Mouse (Mus musculus) urinary bladder, postnatal 4 days (tissue): Measurements from ENCODE around the gene Cryz.

Experiments used
- DNase-seq, 2 experiments: peaks; one replicate each; pipeline ENCODE4 v3.0.0; 2021 to 2022; ENCODE audit warnings: low spot score in 2 of 2

The Cryz gene

DNA sequence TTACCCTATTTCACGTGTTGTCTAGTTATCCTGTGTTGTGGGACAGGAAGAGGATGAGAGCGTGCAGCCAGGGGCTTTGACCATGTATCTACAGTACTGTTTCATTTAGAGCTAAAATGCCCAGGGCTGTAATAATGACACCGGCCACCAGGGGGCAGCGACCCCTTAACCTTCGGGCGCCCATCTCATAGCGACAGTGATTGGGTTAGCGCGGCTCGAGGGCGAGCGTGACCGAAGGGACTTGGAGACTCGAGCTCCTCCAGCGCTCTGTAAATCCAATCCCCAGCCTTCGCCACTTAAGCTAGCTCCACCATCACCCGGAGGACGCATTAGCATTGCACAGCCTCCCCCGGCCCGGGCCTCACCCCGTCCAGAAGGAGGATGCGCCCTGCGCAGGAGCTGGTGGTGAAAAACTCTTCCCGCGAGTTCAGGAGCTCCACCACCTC, at the start of gene Cryz:
Cryz (plus strand) TSS at position 224 of the 446 bp plus-strand sequence.
- peak; percentile 80 to 89 for DNase-seq

DNA sequence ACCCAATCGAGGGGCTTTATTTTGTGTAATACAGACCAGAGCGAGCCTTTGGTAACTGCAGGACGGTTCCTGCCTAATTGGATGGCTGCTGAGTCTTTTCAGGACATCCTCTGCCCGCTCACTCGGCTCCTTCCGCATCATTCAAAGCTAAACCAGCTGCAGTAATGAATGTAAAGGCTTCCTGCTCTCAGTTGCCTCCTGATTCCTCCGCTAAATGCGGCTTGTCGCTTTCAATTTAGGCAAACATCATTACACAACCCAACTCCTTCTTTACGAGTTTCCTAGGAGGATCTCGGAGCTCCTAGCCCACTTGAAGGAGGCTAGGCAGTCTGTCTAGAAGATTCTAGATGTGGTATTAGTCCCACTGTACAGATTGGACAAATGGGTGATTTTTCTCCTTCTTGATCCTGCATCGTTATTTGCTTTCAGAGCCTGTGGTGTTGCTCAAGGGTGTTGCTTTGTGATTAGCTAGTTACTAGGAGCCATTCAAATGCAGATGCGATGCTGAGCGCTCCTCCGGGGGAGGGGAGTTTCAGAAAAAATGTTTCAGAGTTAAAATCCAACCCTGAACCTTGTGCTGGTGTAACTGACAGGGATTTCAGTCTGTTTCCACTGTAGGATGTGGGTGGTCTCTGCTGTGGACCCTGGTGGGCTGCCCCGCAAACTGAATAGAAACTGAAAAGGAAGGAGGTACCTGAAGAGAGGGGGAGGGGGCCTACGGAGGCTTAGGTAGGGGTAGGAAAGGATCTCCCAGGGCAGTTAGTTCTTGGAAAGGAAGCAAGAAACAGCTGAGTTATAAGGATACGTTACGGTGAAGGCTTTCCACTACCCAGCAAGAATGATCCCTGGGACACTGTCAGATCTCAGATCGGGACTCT, 48.7 kb upstream of the Cryz start:
- DNase-seq: no peak

GRCm38 (mm10) chr3:154548868-154549301, 47.6 kb upstream of the Cryz start:
- no peak for DNase-seq

DNA sequence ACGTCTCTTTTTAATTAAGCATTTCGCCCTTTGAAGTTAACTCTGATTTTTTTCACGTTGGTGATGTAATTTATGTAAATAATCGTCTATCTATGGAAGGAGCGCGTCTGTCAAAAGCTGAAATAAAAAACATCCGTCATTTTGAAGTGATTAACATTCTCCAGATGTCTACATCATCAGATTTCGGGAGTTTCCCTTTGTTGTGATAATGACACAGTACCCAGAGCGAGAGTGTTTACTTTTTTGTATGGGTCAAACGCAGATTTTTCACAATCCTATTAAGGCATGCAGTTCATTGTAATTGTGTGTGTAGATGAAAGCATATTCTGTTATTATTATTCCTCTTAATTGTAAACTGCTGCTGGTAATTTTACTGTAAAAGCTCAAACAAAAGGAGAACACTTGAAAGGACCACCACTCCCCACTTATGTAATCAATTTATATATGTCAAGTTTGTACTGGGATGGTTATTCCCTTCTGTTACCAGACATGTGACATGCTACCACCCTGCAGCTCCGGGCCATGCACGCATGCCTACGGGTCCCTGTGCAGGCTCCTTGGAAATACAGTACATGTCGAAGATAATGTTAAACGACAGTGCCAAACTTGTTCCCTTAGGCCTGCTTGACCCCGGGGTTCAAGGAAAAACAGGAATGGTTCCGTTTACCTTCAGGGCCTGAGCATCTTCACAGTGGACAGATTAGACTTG, 46.0 kb upstream of the Cryz start:
- no peak for DNase-seq

GRCm38 (mm10) chr3:154551035-154551411, 45.5 kb upstream of the Cryz start:
- no peak for DNase-seq

- DNase-seq: no peak
These were observed 34.3 kb upstream of the Cryz start for GRCm38 (mm10) chr3:154562192-154562591.

GRCm38 (mm10) chr3:154565437-154565836, 31.1 kb upstream of the Cryz start:
- no peak for DNase-seq

DNA sequence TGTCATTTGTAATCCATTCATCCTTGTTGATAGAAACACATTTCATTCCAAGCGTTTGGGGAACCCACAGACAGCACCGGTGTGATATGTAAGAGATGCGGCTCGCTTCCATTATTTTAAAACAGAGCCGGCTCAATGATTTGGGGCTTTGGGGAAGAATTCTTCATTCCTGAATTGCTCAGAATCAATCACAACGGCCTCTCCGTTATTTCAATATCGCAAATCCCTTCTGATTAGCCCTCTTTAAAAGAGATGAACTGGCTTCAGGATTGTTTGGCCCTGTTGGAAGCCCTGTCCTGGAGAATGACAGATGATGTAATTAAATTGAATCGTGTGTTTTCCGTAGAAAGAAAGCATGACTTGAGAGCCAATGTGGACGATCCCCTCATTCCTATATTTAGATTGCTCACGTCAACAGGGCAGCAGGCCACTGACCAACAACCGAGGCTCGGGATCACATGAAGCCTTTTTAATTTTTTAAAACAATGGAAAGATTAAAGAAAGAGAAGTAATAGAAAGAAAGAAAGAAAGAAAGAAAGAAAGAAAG, 26.4 kb upstream of the Cryz start:
- DNase-seq: peak in 1 of 2 experiments; percentile 1

DNA sequence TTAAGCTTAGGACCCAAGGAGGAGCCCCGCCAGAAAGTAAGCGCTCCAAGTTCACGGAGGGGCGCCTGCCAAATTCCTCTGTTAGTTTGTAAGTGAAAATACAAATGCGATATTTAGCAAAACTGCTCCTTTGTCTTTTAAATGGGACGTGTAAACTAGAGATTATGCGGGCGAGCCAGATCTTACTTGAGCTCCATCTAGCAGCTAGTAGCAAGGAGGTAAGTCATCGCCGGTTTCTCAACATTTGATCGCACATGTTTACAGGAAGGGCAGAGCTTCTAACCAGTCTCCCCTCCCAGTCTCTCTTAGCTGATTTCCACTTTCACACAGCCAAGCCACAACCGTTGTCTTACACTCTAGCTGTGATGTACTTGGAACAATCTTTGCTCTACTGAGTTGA, 25.7 kb upstream of the Cryz start:
- DNase-seq: peak in 1 of 2 experiments; percentile 57

- DNase-seq: peak in 1 of 2 experiments; percentile 77
These were observed 24.1 kb upstream of the Cryz start for GRCm38 (mm10) chr3:154572341-154572972.

- peak in 1 of 2 experiments; percentile 3 for DNase-seq
These were observed 22.8 kb upstream of the Cryz start for GRCm38 (mm10) chr3:154573666-154574065.

DNA sequence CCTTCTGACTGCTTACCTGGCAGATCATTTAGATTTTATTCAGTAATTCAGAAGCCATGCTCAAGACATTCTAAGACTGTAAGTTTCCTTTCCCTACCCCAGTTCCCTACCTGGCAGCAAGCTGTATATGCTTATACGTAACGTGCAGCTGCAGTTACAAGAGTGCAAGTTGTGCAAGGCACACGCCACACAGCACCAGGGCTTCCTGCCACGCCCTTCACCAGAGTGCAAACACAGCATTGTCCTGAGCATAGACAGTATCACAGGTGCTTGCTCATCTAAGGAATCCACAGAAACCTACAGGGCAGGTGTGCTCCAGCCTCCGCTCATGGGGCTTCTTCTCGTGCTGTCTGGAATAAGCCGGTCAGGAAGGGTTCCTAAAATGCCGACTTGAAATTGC, 18.6 kb upstream of the Cryz start:
- no peak for DNase-seq

- DNase-seq: no peak
These were observed 12.2 kb upstream of the Cryz start for GRCm38 (mm10) chr3:154584351-154584750.

GRCm38 (mm10) chr3:154590971-154591370, 5.5 kb upstream of the Cryz start:
- DNase-seq: no peak

DNA sequence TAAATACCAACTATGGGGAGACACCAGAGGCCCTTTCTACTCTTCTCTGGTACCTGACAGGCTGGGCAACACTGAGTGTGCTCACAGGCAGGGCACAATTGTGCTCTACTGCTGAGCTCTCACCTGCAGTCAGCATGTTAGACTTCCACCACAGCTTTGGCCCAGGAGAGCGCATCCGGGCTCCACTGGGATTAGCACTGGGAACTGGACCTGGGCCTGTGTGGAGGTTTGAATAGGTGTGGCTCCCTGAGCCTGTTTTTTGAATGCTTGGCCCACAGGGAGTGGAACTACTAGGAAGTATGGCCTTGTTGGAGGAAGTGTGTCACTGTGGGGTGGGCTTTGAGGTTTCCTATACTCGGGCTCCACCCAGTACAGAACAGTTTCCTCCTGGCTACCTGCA, 4.9 kb upstream of the Cryz start:
- no peak for DNase-seq

GRCm38 (mm10) chr3:154593596-154593995, 2.9 kb upstream of the Cryz start:
- no peak for DNase-seq

- DNase-seq: no peak
These were observed 2.4 kb upstream of the Cryz start for GRCm38 (mm10) chr3:154594156-154594555.

DNA sequence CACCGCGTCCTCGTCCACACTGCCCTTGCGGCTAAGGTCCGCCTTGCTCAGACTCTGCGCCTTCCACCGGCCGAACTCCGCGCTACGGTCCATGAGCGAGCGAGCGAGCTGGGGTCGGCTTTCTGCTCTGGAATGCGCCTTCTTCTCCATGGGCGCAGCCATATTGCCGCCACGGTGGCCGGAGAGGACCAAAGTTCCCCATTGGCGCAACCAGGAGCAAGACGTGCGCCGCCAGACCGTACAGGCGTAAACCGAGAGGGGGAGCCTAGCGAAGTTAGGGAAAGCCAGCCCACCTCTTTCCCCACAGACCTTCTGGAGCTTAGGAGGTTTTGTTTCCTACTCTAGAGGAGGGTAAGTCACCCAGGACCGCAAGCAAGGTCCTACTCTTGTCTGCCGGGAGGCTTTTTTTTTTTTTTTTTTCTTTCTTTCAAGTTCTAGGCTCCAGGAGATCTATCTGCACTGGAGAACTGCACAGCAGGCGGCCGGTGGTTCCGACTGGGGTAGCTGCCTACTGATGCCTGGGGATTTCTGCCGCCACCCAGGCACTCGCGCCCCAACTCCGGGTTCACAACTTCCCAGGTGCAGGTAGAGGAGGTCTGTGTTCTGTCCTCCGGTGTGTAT, 533 bp downstream of the Cryz start, which contains the start of gene Tyw3:
Tyw3 (minus strand) TSS at position 171 of the 621 bp plus-strand sequence.
- DNase-seq: peak; percentile 96 to 99

DNA sequence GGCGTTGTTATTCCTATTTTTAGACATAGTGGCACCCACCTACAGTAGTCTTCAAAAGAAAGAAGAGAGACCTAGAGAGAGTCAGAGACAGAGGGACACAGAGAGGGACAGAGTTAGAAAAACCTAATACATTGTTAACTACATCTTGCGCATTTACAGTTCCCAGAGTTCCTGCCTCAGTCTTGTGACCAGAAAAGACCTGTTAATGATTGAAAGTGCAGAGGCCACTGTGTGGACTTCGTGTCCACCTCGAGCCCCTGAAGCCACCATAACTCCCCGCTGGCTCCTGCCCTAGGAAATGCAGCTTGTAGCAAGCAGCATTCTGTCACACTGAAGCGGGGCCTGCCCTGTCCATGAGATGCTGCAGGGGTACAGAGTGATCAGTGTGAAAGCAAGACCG, 1.1 kb downstream of the Cryz start:
- DNase-seq: no peak

GRCm38 (mm10) chr3:154602141-154602540, 5.6 kb downstream of the Cryz start:
- DNase-seq: no peak

DNA sequence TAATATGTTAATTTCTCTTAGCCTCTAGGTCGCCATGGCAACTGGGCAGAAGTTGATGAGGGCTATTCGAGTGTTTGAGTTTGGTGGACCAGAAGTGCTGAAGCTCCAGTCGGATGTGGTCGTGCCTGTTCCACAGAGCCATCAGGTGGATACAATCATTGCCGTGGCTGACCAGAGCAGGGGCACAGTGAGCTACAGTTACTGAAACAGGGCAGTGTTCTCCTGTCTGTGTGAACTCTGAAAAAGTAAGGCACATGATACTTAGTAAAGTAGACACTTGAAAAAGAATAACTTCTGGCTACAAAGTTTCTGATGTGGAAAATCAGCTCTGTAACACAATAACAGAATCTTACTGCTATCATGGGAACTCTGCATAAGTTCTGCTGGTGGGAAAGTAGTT, 8.4 kb downstream of the Cryz start:
- DNase-seq: no peak

DNA sequence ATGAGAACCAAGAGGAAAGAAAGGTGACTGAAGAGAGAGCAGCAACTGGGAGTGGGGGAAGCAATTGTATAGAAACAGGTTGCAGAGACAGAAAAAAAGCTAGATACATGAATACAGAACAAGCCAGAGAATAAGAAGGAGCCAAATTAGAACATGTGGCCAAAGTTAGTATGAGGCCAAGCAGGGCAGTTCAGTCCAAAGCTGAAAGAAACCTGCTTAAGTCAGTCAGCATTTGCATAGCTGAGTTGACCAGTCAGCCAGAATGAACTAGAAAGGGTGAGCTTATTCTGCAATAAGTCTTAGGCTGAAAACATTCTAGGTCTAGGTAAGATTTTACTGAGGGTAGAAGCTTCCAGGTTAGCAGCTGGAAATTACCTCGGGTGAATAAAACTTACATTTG, 11.4 kb downstream of the Cryz start:
- no peak for DNase-seq
